Mouse (Mus musculus): ENCODE data around the gene Mrpl53. TPM values are rescaled to one million over a fixed set of nuclear protein-coding genes. Genes with fewer than 3 reads are reported as not detected.

Mrpl53 gene
- polyA plus RNA-seq (2012; rRNA removed) = 71.5 and 89.4 TPM in 2 replicates

DNA sequence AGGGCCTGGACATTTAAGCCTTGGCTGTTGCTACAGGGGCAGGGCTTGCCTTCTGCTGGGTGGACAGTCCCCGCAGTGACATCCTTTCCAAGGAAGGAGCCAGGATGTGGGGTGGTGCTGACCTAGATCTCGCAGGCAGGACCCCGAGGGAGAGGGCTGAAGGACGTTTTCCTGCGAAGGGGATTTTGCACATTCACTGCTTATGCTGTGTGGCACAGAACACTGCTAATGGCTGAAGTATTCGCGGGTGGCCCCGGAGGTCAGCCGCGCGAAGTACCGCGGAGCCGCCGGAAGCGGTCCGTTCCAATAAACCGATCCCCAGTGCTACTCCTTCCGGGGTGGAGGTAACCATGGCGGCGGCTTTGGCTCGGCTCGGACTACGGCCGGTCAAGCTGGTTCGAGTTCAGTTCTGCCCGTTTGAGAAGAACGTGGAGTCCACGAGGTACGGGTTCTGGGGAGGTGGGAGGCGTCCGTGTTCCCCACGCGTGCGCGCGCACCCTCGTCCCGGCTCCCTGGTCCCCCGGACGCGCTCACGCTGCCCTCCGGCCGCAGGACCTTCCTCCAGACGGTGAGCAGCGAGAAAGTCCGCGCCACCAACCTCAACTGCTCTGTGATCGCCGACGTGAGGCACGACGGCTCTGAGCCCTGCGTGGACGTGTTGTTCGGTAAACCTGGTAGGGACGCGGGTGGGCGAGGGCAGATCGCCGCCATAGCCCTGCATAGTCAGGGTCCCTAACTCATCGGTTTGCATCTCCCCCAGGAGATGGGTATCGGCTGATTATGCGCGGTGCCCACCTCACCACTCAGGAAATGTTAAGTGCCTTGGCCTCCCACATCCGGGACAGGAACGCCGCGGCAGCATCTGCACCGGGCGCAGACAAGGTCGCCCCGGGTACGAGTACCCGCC lies at the start of gene Mrpl53:
Gene Mrpl53 (plus strand): TSS at position 279 of the 907 bp plus-strand sequence.
- no peak for DNase-seq (ENCODE audit: low read depth)

GRCm38 (mm10) chr6:83065995-83066394 lies 42.8 kb upstream of the Mrpl53 start:
- no peak for DNase-seq (ENCODE audit: low read depth)

DNA sequence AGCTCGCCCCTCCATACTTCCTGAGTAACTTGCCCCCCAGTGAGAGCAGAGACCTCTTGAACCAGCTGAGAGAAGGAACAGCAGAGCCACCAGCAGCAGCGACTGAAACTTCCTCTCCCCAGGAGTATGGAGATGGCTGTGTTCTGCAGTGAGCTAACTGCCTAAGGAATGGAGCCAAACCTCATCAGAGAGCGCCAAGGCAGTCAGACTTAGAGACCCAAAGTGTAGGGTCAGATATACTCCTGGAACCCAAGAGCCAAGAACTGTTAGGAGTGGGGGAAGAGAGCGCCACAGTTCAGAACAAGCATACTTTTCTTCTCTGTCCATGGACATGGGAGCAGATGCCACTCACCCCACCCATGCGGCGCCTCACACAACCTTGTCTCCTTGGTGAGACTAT lies 42.4 kb upstream of the Mrpl53 start:
- no peak for DNase-seq (ENCODE audit: low read depth)

GRCm38 (mm10) chr6:83068221-83068620 lies 40.6 kb upstream of the Mrpl53 start:
- no peak for DNase-seq (ENCODE audit: low read depth)

DNA sequence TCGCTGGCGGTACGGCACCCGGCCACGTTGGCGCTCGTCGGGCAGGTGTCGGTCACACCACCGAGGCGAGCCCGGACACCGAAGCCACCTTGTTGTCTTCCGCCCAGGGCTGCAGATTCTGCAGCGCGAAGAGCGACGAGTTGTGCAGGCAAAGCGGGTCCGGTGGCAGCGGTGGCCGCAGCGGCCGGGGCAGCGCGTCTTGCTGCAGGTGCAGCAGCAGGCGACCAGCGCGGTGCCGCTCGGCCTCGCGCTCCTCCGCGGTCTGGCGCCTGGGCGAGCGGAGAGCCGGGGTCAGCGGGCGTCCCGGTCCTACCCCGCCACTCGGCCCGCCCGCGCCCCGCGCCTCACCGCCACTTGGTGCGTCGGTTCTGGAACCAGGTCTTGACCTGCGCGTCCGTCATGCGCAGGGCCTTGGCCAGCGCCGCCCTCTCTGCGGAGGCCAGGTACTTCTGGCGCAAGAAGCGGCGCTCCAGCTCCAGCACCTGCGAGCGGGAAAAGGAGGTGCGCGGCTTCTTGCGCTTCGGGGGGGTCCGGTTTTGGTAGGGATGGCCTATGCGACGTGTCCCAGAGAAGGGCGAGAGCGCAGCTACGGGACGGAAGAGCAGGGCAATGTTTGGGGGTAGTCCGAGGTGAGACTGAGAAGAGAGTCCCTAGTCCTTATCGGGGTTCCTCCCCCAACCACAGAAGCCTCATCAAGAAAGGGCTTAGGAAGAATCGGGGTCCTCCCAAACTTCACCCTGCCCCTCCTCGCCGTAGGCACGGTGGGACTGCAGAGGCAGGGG lies 39.9 kb upstream of the Mrpl53 start:
- DNase-seq (ENCODE audit: low read depth) = no peak

DNA sequence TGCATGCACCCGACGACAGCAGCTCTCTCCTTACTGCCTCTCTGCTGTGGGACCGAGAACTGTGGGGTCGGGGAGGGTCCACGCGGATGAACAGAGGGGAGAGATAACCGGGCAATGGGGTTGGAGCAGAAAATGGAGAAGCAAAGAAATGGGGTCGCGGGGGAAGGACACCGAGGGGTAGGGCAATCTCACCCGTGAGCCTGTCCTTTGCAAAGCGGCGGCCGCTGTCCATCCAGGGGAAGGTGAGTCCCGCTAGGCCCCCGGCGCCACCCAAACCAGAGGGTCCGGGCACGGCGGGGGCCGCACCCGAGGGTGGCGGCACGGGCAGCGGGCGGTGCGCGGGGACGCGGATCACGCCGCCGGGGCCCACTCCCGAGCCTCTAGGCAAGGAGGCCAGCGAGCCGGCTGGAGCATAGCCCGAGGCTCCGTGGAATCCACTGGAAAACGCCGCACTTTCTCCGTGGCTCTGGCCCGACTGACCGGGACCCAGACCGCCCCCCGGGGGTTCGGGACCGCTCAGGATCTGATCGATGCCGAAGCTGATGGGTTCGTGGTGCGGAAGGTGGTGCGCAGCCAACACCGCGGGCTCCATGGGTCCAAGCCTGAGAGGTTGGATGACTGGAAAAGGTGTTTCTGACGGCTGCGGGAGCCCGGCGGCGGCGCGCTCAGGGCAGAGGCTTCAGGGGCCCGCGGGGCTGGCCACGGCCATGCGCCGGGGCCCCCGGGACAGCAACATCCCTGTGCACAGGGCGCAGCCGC lies 39.2 kb upstream of the Mrpl53 start:
- no peak for DNase-seq (ENCODE audit: low read depth)

- no peak for DNase-seq (ENCODE audit: low read depth)
These were observed 38.8 kb upstream of the Mrpl53 start, which contains the start of gene Tlx2 for GRCm38 (mm10) chr6:83070247-83070310. Gene Tlx2, minus strand, starts transcription at chr6:83070293.

DNA sequence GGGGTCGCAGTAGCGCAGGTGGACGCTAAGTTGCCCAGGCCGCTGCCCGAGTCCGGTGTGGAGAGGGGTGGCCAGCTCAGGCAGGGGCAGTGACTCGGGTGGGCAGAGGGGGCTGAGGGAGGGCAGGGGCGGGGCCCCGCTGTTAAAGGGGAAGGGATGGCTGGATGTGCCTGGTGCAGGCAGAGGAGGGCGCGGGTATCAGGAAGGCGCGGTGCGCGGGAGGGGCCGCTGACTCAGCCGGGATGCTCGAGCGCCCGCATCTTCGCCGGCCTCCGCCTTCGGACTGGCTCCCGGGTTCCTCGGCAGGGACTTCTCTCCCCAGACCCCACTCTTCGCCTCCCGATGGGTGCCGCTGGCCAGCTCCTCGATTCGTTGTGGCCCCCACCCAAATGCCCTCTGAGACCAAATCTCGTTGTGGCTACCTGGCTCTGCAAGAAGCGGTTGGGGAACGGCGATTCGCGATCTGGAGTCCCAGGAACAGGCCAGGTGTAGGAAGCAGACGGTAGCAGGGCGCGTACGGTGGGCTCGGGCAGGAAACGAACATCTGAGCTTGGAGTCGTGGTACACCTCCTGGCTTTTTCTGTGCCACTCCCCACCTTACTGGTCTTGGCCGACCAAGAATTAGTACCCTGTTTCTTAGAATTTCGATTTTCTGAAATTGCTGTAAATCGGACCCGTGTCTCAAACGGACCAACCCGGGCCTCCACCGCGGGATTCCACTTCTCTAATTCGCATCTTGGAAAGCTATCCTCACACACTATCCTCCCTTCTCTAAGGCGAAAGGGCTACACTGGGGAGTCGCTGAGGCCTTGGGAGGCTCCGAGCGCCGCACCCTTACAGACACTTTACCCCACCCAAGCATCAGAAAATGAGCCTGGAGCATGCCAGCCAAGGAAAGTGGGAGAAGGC lies 38.3 kb upstream of the Mrpl53 start:
- DNase-seq (ENCODE audit: low read depth) = no peak

GRCm38 (mm10) chr6:83071220-83071619 lies 37.6 kb upstream of the Mrpl53 start:
- no peak for DNase-seq (ENCODE audit: low read depth)

GRCm38 (mm10) chr6:83074979-83075378 lies 33.9 kb upstream of the Mrpl53 start:
- DNase-seq (ENCODE audit: low read depth) = no peak

DNA sequence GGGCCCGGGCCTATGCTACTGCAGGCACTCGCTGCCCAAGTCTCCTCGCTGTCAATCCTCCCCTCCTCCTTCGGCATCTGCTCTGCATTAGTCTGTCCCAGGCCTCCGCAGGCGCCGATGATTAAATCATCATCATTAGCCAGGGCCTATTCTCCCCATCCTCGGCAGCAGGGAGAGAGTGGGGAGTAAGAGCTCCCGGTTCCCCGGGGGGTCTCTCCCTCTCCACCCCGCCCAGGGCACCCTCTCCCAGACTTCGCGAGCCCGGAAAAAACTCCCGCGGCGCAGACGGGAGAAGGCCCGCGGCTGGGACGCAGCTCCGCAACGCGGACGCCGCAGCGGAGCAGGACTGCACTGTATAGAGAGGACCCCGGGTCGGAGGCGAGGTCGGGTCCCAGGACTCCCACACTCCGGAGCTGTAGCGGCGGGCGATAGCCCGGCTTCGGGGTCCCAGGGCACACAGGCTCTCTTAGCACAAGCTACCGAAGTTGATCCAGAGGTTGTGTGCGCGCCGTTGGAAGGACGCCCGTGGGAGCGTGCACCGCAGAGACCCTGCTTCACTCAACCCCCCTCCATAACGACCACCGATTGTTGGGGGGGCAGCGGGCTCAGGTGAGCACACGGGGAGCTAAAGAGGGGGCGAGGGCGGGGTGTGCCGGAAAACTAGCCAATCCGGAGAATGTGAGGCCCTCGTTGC lies 31.1 kb upstream of the Mrpl53 start, which contains the start of gene Pcgf1:
Gene Pcgf1 (plus strand): TSS at position 240 of the 694 bp plus-strand sequence.
- no peak for DNase-seq (ENCODE audit: low read depth)

- peak; percentile 60 for DNase-seq (ENCODE audit: low read depth)
These were observed 30.4 kb upstream of the Mrpl53 start for GRCm38 (mm10) chr6:83078324-83078858.

GRCm38 (mm10) chr6:83080210-83080609 lies 28.6 kb upstream of the Mrpl53 start:
- no peak for DNase-seq (ENCODE audit: low read depth)

GRCm38 (mm10) chr6:83083497-83083896 lies 25.3 kb upstream of the Mrpl53 start:
- no peak for DNase-seq (ENCODE audit: low read depth)

- DNase-seq (ENCODE audit: low read depth) = no peak
These were observed 24.4 kb upstream of the Mrpl53 start for GRCm38 (mm10) chr6:83084477-83084876.

- DNase-seq (ENCODE audit: low read depth) = no peak
These were observed 22.5 kb upstream of the Mrpl53 start, which contains the start of gene Lbx2 for GRCm38 (mm10) chr6:83086121-83087035. Gene Lbx2, plus strand, starts transcription at chr6:83086367.

- no peak for DNase-seq (ENCODE audit: low read depth)
These were observed 21.5 kb upstream of the Mrpl53 start for GRCm38 (mm10) chr6:83087205-83087925.

GRCm38 (mm10) chr6:83087926-83088260 lies 20.9 kb upstream of the Mrpl53 start:
- DNase-seq (ENCODE audit: low read depth) = no peak
